Mouse (Mus musculus) NIH3T3 (cell line): ENCODE data around the gene Ly9.
A peak's percentile ranks its signal among the peaks of the same experiment; 100 is the strongest.

Source experiments
- DNase-seq: peaks from one replicate; pipeline ENCODE4 v3.0.0-alpha.2; 2012; ENCODE audit warnings: low read depth

The Ly9 gene

GRCm38 (mm10) chr1:171584584-171584983, 22.6 kb downstream of the Ly9 start:
- DNase-seq: no peak

GRCm38 (mm10) chr1:171577168-171577567, 30.0 kb downstream of the Ly9 start:
- DNase-seq: no peak

- peak; percentile 15 for DNase-seq
These were observed 38.8 kb downstream of the Ly9 start for GRCm38 (mm10) chr1:171568436-171568835.

- DNase-seq: peak; percentile 83
These were observed 40.4 kb downstream of the Ly9 start for GRCm38 (mm10) chr1:171566777-171567176.

- no peak for DNase-seq
These were observed 41.3 kb downstream of the Ly9 start for GRCm38 (mm10) chr1:171565888-171566287.

GRCm38 (mm10) chr1:171564247-171564646, 43.0 kb downstream of the Ly9 start:
- peak; percentile 52 for DNase-seq

GRCm38 (mm10) chr1:171563042-171563441, 44.2 kb downstream of the Ly9 start:
- no peak for DNase-seq

- DNase-seq: no peak
These were observed 45.5 kb downstream of the Ly9 start for GRCm38 (mm10) chr1:171561639-171562225.

GRCm38 (mm10) chr1:171561200-171561599, 46.0 kb downstream of the Ly9 start:
- no peak for DNase-seq

- DNase-seq: no peak
These were observed 46.9 kb downstream of the Ly9 start for GRCm38 (mm10) chr1:171560262-171560661.

GRCm38 (mm10) chr1:171558898-171559297, 48.3 kb downstream of the Ly9 start, which contains the start of gene Cd244a:
TSS of gene Cd244a (plus strand) at chr1:171559193.
- DNase-seq: peak; percentile 8

- DNase-seq: no peak
These were observed 48.8 kb downstream of the Ly9 start for GRCm38 (mm10) chr1:171558407-171558806.

- DNase-seq: no peak
These were observed 50.8 kb downstream of the Ly9 start for GRCm38 (mm10) chr1:171556366-171556765.

GRCm38 (mm10) chr1:171553359-171554341, 53.6 kb downstream of the Ly9 start:
- no peak for DNase-seq

GRCm38 (mm10) chr1:171552230-171552629, 55.0 kb downstream of the Ly9 start:
- DNase-seq: no peak

GRCm38 (mm10) chr1:171551326-171551725, 55.9 kb downstream of the Ly9 start:
- no peak for DNase-seq

- no peak for DNase-seq
These were observed 66.5 kb downstream of the Ly9 start for GRCm38 (mm10) chr1:171540694-171541093.
